Mouse (Mus musculus) adrenal gland, postnatal 10 days (tissue): Measurements from ENCODE around the gene Ank3. TPM values are rescaled to one million over a fixed set of nuclear protein-coding genes. Genes with fewer than 3 reads are reported as not detected.
A peak's percentile ranks its signal among the peaks of the same experiment; 100 is the strongest.

Source experiments
- DNase-seq: peaks from one replicate; pipeline ENCODE4 v3.0.0; 2021; ENCODE audit warnings: mixed read lengths
- total RNA-seq, 2 experiments: library from RNA; stranded (reverse); gene quantifications; 2 replicates each; pipeline ENCODE4 v1.2.3; 2021

Ank3 gene
- total RNA-seq, 2 experiments from 2014 or later = 18.5 to 31.6 TPM

GRCm38 (mm10) chr10:69936443-69937067 lies 538.0 kb downstream of the Ank3 start:
- DNase-seq = no peak

- no peak for DNase-seq
Measured at GRCm38 (mm10) chr10:69937291-69937921, 538.8 kb downstream of the Ank3 start.

DNA sequence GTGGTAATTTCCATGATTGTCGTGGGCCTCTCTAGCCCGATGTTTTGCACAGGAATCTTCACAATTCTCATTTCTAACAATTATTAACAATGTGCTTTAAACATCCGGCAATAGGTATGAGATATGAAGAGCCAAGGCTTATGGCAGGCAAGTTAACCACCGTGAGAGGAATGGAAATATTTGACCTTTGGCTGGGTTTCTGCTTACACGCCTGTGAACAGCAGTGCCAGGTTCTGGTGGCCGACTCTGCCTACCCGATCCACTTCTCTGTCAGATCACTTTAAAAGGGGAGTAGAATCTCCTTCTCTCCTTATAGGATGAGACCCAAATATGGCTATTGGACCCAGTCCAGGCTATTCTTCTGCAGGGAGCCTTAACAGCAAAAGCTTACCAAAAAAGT lies 540.6 kb downstream of the Ank3 start:
- no peak for DNase-seq

DNA sequence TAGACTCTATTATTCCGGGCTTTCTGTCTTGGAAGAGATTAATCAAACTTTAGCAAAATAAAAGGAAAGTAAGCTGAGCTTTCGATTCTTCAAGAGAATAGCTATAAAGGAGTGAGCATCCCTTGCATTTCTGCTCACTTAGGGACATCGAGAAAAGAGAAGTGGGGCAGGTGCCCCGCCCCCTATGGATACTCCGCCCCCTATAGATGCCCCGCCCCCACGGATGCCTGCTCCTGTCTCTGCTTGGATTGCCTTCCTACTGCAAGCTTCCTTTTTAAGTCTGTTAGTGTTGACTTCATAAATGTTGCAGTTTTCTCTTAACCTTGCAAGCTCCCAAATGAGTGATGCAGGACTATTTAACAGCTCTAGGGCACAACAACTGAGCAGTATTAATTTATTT lies 541.4 kb downstream of the Ank3 start:
- no peak for DNase-seq

GRCm38 (mm10) chr10:69941001-69941400 lies 542.4 kb downstream of the Ank3 start:
- DNase-seq = no peak

DNA sequence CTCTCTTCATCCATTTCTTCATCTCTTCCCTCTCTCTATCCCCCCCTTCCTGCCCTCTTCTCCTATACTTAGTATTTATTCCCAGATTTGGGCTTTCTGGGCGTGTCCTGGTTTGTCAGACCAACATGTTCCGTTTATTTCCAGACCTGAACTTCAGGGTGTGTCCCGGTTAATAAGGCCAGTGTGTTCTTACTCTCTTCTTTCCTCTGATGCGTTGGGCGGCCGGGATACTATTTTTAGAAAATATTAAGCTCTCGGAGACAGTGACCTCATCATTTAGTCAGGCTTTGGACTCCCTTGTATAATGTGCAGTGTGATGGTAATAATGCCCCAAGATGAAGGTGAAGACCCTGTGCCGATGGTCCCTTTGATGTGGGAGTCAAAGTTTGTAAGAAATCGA lies 546.3 kb downstream of the Ank3 start:
- DNase-seq = no peak

- DNase-seq = no peak
Measured at GRCm38 (mm10) chr10:69945870-69946269, 547.3 kb downstream of the Ank3 start.

DNA sequence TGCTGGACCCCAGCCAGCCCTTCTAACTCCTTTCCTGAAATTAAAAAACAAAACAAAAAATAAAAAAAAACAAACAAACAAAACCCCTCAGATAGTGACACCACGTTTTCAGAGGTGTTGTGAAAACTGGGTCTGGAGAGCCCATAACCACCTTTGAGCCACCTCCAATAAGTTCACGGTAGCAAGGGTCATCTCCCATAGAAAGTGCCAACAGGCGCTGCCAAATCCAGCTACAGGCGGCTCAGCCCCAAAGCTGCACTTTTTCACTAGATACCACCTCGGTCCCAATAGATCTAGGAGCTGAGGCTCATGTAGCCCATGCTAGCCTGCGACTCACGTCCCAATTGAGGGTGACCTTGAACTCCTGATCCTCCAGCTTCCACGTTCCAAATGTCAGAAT lies 547.7 kb downstream of the Ank3 start:
- DNase-seq = no peak

- DNase-seq = no peak
Measured at GRCm38 (mm10) chr10:69947093-69947492, 548.5 kb downstream of the Ank3 start.

DNA sequence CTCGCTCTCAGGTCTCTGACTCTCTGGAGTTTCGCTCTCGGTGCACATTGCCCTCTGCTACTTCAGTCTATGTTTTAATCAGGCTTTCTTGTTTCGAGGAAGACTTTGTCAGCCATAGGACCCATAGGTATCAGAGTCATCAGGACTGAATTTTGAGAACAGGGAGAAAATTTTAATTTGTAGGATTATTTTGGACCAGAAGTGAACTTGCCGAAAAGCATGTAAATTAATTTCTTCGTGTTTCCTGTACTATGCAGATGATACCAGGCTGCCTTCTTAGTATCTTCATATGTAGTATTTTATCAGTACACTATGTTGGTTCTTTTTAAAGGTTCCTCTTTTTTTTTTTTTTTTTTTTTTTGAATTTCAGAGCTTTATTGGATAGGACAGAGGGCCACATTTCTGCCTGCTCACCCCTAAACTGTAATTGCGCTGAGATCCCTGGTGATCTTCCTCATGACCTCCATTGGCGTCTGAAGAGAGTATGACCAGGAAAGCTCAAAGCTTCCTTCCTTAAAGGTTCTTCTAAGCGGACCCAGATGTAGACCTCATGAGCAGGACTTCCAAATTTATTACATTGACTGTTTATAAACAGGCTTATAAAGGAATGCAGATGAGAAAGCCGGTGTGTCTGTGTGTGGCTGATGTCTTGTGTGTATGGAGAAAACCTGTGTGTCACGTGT lies 551.8 kb downstream of the Ank3 start:
- DNase-seq = no peak

- no peak for DNase-seq
Measured at GRCm38 (mm10) chr10:69950919-69951236, 552.3 kb downstream of the Ank3 start.

GRCm38 (mm10) chr10:69951426-69951825 lies 552.9 kb downstream of the Ank3 start:
- no peak for DNase-seq

GRCm38 (mm10) chr10:69952316-69952715 lies 553.7 kb downstream of the Ank3 start:
- no peak for DNase-seq

DNA sequence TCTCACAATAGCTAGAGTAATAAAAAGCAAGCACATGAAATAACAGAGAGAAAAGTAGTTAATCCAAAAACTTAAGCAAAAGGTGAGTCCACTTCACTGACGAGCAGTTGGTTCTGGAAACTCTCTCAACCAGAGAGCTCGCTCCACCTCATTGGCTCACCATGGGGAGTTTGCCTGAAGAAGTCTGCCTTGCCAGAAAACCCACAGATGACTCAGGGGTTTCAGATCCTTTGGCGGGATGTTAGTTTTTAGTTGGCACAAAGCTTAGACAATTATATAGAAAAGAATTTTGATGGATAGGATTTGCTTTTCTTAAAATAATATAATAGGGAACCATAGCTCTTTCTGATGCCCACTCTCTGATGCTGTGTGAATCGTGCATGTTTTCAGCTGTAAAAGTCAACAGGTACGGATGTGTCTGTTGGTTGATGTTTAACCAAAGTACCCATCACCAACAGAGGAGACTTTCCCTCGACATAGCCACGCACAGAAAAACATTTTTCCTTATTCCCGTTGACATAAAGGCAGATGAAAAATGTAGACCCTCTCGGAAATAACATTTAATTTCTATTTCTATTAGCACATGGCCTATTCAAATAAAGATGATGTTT lies 556.2 kb downstream of the Ank3 start:
- no peak for DNase-seq

DNA sequence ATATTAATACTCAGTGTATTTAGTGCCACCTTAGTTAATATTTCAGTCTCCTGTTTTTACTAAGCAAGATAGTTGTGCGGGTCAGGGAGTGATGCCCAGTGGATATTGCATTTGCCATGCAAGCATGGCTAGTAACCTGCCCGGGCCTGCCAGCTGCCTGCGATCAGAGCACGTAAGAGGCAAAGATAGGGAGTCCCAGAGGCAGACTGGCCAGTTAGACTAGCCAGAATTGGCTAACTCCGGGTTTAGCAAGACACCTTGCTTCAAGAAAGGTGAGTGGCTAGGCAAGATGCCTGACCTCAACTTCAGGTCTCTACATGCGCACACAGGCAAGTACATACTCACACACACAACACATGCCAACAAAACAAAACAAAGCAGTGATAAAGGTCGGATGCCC lies 563.7 kb downstream of the Ank3 start:
- DNase-seq = peak; percentile 51

DNA sequence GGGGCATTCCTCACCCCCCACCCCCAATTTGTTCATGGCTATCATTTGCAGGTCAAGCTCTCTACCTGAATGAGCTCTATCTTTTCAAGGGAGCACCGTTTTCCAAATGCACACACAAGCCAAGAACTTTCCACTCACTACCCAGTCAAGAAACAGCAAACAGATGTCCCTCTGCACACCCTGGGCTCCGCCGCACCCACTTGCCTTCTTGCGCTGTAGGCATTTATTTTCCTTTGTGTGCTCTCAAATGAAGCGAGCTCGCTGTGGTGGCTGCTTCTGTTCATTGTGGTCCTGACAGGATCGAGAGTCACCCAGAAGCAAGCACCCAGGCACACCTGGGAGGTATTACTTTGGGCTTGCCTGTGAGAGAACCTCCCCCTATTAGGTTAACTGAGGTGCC lies 564.4 kb downstream of the Ank3 start:
- no peak for DNase-seq

DNA sequence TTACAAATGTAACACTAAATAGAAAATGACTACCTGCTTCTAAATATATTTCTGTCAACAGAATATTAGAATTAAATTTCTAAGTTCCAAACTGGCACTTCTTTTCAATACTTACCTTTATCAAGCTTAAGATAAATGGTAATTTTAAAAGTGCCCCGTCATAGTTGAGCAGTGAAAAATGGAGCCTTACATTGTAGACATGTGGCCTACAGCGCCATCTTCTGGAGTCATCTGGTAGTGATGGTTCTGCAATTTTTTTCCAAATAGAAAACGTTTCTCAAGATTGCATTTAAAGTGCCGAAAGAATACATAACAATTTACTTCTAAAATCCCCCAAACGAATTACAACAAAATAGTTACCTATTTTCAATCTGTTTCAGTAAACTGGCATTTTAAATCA lies 566.0 kb downstream of the Ank3 start:
- DNase-seq = peak; percentile 74

- no peak for DNase-seq
Measured at GRCm38 (mm10) chr10:69965085-69965484, 566.5 kb downstream of the Ank3 start.

GRCm38 (mm10) chr10:69967994-69968393 lies 569.4 kb downstream of the Ank3 start:
- no peak for DNase-seq

DNA sequence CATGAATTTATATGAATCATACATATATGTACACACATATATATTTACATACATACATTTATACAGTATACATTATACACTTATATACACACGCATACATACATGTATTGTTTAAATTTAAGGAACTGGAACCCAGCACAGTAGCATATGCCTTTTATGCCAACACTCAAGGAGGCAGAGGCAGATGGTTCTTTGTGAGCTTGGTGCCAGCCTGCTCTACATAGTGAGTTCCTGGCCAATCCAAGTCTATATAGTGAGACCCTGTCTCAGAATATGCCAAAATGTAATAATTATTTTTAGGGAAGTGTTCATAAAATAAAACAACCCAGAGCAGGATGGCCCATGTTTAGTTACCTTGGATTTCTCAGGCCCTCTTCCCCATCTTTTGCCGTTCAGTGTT lies 581.1 kb downstream of the Ank3 start:
- no peak for DNase-seq

DNA sequence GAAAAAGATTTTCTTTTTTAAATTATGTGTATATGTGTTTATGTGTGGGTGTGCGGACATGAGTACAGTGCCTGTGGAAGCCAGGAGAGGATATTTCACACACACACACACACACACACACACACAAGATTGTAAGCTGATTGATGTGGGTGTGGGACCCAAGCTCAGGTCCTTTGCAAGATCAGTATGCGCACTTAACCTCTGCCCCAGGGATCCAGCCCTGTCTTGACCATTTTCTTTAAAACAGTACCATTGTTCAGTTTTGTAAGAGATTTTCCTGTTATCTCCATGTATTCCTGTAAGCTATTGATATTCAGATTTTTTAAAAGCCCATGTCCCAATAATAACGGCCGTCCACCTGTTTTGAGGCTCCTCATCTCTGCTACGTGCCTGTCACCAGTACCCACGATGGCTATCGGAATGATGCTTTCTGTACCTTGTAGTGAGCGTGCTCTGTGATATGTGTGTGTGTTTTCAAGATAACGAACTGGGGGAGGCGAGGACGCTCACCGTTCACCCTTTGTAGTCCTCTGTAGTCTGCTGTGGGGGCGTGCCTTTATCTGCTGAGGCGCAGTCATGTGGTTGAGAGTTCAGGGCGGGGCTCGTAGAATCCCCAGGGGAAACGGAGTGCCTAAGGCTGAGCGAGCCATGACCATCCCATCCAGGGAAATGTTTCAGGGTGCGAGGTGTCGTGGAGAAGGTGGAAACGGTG lies 583.0 kb downstream of the Ank3 start:
- no peak for DNase-seq

DNA sequence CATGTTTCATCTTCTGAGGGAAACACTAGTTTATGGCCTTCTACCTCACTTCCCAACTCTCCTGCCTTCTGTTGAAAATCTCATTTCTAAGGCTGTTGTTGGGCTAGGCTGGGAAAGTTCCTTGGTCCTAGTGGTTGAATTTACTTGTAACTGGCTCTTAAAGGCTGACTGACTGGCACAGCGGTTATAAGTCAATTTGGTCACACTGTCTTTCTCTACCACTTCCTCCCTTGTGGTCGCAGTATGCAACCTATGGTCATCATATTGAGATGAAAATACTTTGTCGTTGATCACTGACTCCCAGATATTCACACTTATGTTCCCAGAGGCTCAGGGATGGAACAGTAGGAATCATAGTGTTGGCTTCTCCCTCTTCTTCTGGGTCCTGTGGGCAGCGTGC lies 584.1 kb downstream of the Ank3 start:
- DNase-seq = no peak

DNA sequence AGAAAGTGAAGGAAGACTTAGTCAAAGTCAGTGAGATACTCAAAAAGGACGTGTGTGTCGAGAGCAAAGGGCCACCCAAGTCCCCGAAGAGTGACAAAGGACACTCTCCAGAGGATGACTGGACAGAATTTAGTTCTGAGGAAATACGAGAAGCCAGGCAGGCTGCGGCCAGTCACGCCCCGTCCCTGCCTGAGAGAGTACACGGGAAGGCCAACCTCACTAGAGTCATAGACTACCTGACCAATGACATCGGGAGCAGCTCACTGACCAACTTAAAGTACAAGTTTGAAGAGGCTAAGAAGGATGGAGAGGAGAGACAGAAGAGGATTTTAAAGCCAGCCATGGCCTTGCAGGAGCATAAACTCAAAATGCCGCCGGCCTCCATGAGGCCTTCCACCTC lies 588.9 kb downstream of the Ank3 start:
- DNase-seq = no peak
